Mouse (Mus musculus) stomach, postnatal 0 days (tissue): ENCODE data around the gene Arr3. TPM values are rescaled to one million over a fixed set of nuclear protein-coding genes. Genes with fewer than 3 reads are reported as not detected.

ENCODE experiments used
- ATAC-seq: fragments of 200-750 bp; cut with Nextera tagmentation; 2 replicates; pipeline ENCODE4 v1.8.0; 2017; ENCODE audit not compliant: low FRiP score, low TSS enrichment
- DNase-seq: peaks from one replicate; pipeline ENCODE4 v3.0.0-alpha.2; 2016; ENCODE audit warnings: low spot score
- H3K27ac ChIP-seq: fragments of 300-500 bp; sonication (generic); replicated peaks from 2 replicates; pipeline ENCODE4 v1.5.1; 2014; ENCODE audit warnings: mild to moderate bottlenecking, control low read depth
- H3K27me3 ChIP-seq: fragments of 300-500 bp; sonication (generic); 2 replicates; pipeline ENCODE4 v1.6.1; 2014; ENCODE audit warnings: low read length; ENCODE audit not compliant: control insufficient read depth, insufficient read depth
- H3K36me3 ChIP-seq: fragments of 300-500 bp; sonication (generic); 2 replicates; pipeline ENCODE4 v1.6.1; 2014; ENCODE audit warnings: low read length, mixed read lengths; ENCODE audit not compliant: control insufficient read depth, insufficient read depth
- H3K4me1 ChIP-seq: fragments of 300-500 bp; sonication (generic); replicated peaks from 2 replicates; pipeline ENCODE4 v1.6.1; 2014; ENCODE audit warnings: antibody characterized with exemption; ENCODE audit not compliant: control insufficient read depth, insufficient read depth
- H3K4me2 ChIP-seq: fragments of 300-500 bp; sonication (generic); replicated peaks from 2 replicates; pipeline ENCODE4 v1.6.1; 2014; ENCODE audit warnings: low read depth, mild to moderate bottlenecking, control low read depth, moderate library complexity
- H3K4me3 ChIP-seq: fragments of 300-500 bp; sonication (generic); 2 replicates; pipeline ENCODE4 v1.5.1; 2014; ENCODE audit warnings: low read depth, low read length, control low read depth
- H3K9ac ChIP-seq: fragments of 300-500 bp; sonication (generic); 2 replicates; pipeline ENCODE4 v1.6.1; 2014; ENCODE audit warnings: mild to moderate bottlenecking, low read length, control low read depth, mixed read lengths
- H3K9me3 ChIP-seq: fragments of 300-500 bp; sonication (generic); 2 replicates; pipeline ENCODE4 v1.6.1; 2016; ENCODE audit warnings: low read length; ENCODE audit not compliant: control insufficient read depth
- CTCF ChIP-seq: IDR thresholded peaks from 2 replicates; pipeline ENCODE4 v1.5.1; 2016; ENCODE audit warnings: antibody characterized with exemption, low read depth, mild to moderate bottlenecking, moderate library complexity
- EP300 ChIP-seq: optimal IDR thresholded peaks from 2 replicates; pipeline ENCODE3; 2016; ENCODE audit warnings: antibody characterized with exemption
- WGBS: fragments of 180-500 bp; shearing (Covaris S2); extraction: QIAGEN DNeasy Blood & Tissue Kit; methylation state at CpG from one replicate; pipeline ENCODE4 v1.1.7; 2014; 5-methylcytosine and 5-hydroxymethylcytosine counted together
- polyA plus RNA-seq: library from polyadenylated mRNA; unstranded; fragments of >200 nt; fragmentation: Nextera tagmentation; extraction: Ambion mirVana; gene quantifications from 2 replicates; pipeline ENCODE4 v1.2.1, GENCODE M21; 2015

The Arr3 gene
- polyA plus RNA-seq, result not detected in 2 replicates

DNA sequence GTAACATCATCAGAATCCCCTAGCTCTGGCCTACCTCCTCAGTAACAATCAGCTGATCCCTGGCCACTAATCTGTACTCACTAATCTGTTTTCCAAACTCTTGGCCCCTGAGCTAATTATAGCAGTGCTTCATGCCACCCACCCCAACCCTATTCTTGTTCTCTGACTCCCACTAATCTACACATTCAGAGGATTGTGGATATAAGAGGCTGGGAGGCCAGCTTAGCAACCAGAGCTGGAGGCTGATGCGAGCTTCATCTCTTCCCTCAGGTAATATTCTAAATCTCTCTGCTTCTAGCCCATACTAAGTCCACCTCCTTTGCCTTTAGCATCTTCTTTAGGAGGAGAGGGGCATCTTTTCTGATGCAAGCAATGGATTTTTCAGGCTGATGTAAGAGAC, at the start of gene Arr3:
Gene Arr3, plus strand, starts transcription at position 184 of the 400 bp plus-strand sequence.
- H3K9ac ChIP-seq, result no peak within 1 kb of the TSS
- no peaks in the 10 kb centered on the region for H3K4me1 ChIP-seq
- H3K36me3 ChIP-seq, result no peaks in the 10 kb centered on the region
- no peaks in the 10 kb centered on the region for H3K27me3 ChIP-seq
- WGBS, result 85% methylated on average over 1 of the region's 1 CpGs
- no peak for TF ChIP-seq CTCF
- no peak for TF ChIP-seq EP300
- H3K4me3 ChIP-seq, result no peak within 1 kb of the TSS
- H3K4me2 ChIP-seq, result no peak within 1 kb of the TSS
- DNase-seq (no peak), ATAC-seq (no peak)
- H3K9me3 ChIP-seq, result no peaks in the 10 kb centered on the region
- H3K27ac ChIP-seq, result no peak within 1 kb of the TSS

- Histone ChIP-seq H3K4me2 (no peak overlapping the region), H3K27me3 (no peaks in the 10 kb centered on the region), H3K27ac (no peak overlapping the region), H3K4me1 (no peaks in the 10 kb centered on the region), H3K9me3 (no peaks in the 10 kb centered on the region), H3K36me3 (no peaks in the 10 kb centered on the region), H3K9ac (no peak overlapping the region), H3K4me3 (no peak overlapping the region)
- 61% methylated on average over 3 of the region's 3 CpGs for WGBS
- no peak for TF ChIP-seq CTCF
- no peak for TF ChIP-seq EP300
- DNase-seq (no peak), ATAC-seq (no peak)
Measured at GRCm38 (mm10) chrX:100556026-100556425, 49.3 kb upstream of the Arr3 start.

DNA sequence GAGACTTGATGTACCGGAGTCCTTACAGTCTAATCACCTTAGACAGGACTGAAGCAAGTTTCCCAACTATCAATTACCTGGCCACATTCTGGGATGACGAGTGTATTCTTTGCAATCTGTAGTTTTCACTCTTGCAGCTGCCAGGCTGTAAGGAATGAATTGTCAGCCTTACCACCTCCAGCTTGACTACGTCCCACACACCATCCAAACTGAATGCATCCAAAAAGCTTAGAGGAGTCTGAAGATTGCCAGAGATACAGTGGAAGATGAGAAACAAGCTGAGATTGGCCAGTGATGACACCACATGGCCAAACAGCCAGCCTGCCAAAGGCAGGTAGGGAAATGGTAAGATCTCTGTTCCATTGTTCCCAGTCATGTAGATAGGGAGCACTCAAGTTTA, 39.6 kb upstream of the Arr3 start:
- Histone ChIP-seq H3K4me3 (no peak overlapping the region), H3K4me1 (no peaks in the 10 kb centered on the region), H3K9me3 (no peaks in the 10 kb centered on the region), H3K36me3 (no peaks in the 10 kb centered on the region), H3K27me3 (no peaks in the 10 kb centered on the region), H3K4me2 (no peak overlapping the region), H3K27ac (no peak overlapping the region), H3K9ac (no peak overlapping the region)
- 80% methylated on average over 3 of the region's 3 CpGs for WGBS
- TF ChIP-seq CTCF, result no peak
- TF ChIP-seq EP300, result no peak
- ATAC-seq (no peak), DNase-seq (no peak)

DNA sequence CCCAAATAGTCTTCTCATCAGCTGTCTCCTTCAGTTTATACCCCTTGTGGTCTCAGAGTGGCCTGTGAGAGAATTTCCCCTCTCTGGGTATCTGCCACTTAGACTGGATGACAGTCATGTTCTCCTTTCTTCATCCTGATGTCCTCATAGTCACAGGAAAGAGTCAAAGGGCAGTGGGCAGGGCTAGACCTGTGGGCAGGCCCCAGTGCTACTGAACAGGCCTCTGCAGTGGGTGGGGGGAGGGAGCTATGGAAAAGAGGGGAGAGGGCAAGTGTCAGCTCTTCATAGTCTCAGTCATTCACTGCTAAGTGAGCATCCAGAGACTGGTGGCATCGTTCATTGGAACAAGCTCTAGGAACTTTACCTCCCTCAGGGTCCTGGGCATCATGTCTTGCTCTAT, 33.3 kb upstream of the Arr3 start, which contains the start of gene Awat1:
Gene Awat1, plus strand, starts transcription at position 301 of the 400 bp plus-strand sequence.
- Histone ChIP-seq H3K36me3 (no peaks in the 10 kb centered on the region), H3K4me3 (no peak within 1 kb of the TSS), H3K27ac (no peak within 1 kb of the TSS), H3K27me3 (no peaks in the 10 kb centered on the region), H3K9ac (no peak within 1 kb of the TSS), H3K9me3 (no peaks in the 10 kb centered on the region), H3K4me1 (no peaks in the 10 kb centered on the region), H3K4me2 (no peak within 1 kb of the TSS)
- DNase-seq, result no peak
- no peak for ATAC-seq
- 85% methylated on average over 1 of the region's 1 CpGs for WGBS
- TF ChIP-seq CTCF (no peak), EP300 (no peak)

DNA sequence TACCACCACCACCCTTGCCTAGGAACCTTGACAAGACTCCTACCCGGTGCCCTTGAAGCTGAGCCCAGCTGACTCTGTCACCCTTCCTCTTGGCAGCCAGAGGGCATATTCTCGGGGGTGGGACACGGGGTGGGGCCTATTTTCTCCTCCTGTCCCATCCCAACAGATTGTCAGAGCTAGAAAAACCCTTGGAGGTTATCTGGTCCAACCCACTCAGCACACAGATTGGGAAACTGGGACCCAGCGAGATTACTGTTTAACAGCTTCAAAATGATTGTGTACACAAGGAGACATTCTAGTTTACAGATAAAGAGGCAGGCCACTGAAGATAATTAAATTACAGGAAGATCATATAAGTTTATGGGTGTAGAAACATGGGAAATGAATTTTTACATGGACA, 10.5 kb upstream of the Arr3 start, which contains the start of gene P2ry4:
Gene P2ry4, minus strand, starts transcription at position 79 of the 400 bp plus-strand sequence.
- H3K4me2 ChIP-seq, result no peak within 1 kb of the TSS
- TF ChIP-seq EP300 (no peak), CTCF (no peak)
- no peak within 1 kb of the TSS for H3K4me3 ChIP-seq
- no peak within 1 kb of the TSS for H3K9ac ChIP-seq
- no peaks in the 10 kb centered on the region for H3K27me3 ChIP-seq
- ATAC-seq (no peak), DNase-seq (no peak)
- H3K27ac ChIP-seq, result no peak within 1 kb of the TSS
- no peaks in the 10 kb centered on the region for H3K9me3 ChIP-seq
- no peaks in the 10 kb centered on the region for H3K4me1 ChIP-seq
- 49% methylated on average over 4 of the region's 4 CpGs for WGBS
- H3K36me3 ChIP-seq, result no peaks in the 10 kb centered on the region

DNA sequence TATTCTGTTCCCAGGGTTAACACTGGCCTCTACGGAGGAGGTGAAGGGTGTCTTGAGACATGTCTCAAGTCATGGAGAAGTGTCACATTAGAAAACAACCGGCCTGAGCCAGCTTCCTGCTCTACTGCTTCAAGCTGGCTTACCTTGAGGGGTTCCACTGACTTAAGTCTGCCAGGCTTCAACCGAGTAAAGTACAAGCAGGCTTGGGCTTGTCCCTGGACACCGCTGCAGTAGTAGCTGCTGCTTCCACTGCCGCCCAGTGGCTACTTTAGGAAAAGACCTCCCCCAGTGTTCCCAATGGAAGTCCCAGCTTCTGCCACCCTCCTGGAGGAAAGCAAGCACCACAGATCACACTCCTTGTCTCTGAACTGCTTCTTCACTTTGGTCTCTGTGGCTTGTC, 7.9 kb upstream of the Arr3 start:
- ATAC-seq (0 out of 2 replicates have a peak, but pooled peaks have one; percentile 6), DNase-seq (peak; percentile 44)
- 18% methylated on average over 5 of the region's 5 CpGs for WGBS
- Histone ChIP-seq H3K4me3 (no peak overlapping the region), H3K27me3 (no peaks in the 10 kb centered on the region), H3K36me3 (no peaks in the 10 kb centered on the region), H3K27ac (no peak overlapping the region), H3K4me1 (no peaks in the 10 kb centered on the region), H3K9me3 (no peaks in the 10 kb centered on the region), H3K9ac (no peak overlapping the region), H3K4me2 (no peak overlapping the region)
- TF ChIP-seq CTCF (peak; percentile 71), EP300 (no peak)
